Mouse (Mus musculus): ENCODE measurements around the gene Fbxl20. TPM values are rescaled to one million over a fixed set of nuclear protein-coding genes. Genes with fewer than 3 reads are reported as not detected.

Gene Fbxl20
- polyA plus RNA-seq, 1 experiment from 2014 or later, result 6.7 TPM

DNA sequence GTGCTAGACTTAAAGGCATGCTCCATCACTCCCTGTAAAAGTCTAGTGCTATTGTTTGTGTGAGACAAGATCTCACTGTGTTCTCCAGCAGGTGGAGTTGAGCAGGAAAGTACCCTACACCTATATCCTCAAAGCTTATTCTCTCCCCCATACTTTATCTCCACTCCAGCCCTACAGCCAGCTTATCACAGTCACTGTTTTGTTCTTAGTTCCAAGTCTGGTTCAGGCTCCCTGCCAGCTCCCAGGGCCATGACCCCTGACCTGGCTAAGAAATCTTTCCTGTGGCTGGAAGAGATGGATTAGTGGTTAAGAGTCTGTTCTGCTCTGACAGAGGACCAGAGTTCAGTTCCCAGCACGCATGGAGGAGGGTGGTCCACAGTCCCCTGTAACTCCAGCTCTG, 103.7 kb downstream of the Fbxl20 start:
- 41% methylated on average over 1 of the region's 1 CpGs for WGBS (ENCODE audit: insufficient replicate concordance)
- peaks cover 41% of the 10 kb centered on the region for H3K27me3 ChIP-seq
- ATAC-seq (ENCODE audit: low read depth) (no peak), DNase-seq (no peak)
- H3K4me3 ChIP-seq (replicated peaks), result no peak overlapping the region
- H3K4me1 ChIP-seq (replicated peaks), result no peaks in the 10 kb centered on the region
- no peaks in the 10 kb centered on the region for H3K9me3 ChIP-seq (replicated peaks)
- H3K9ac ChIP-seq, result no peak overlapping the region
- no peak overlapping the region for H3K4me2 ChIP-seq
- no peak overlapping the region for H3K27ac ChIP-seq
- H3K36me3 ChIP-seq, result no peaks in the 10 kb centered on the region

DNA sequence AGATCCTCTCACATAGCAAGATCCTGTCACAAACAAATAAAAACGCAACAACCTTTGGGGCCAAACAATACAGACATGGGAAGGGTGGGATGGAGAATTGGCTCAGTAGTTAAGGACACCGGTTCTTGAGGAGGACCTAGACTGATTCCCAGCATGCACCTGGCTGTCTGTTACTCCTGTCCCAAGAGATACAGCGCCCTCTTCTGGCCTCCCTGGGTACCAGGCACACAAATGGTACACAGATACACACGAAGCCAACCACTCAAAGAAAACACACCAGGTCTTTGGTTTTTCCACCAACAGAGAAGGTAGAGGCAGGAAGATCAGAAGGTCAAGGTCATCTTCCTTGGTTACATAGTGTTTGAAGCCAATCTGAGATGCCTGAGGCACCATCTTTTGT, 104.6 kb downstream of the Fbxl20 start:
- no peak overlapping the region for H3K27ac ChIP-seq

GRCm38 (mm10) chr11:98044074-98044473, 106.1 kb downstream of the Fbxl20 start:
- H3K4me3 ChIP-seq (replicated peaks), result no peak overlapping the region
- no peaks in the 10 kb centered on the region for H3K36me3 ChIP-seq
- no peak overlapping the region for H3K27ac ChIP-seq
- 64% methylated on average over 5 of the region's 5 CpGs for WGBS (ENCODE audit: insufficient replicate concordance)
- H3K4me2 ChIP-seq, result no peak overlapping the region
- ATAC-seq (ENCODE audit: low read depth), result no peak
- no peaks in the 10 kb centered on the region for H3K9me3 ChIP-seq (replicated peaks)
- DNase-seq, result no peak
- no peak overlapping the region for H3K9ac ChIP-seq
- peaks cover 19% of the 10 kb centered on the region for H3K27me3 ChIP-seq
- no peaks in the 10 kb centered on the region for H3K4me1 ChIP-seq (replicated peaks)

More for the DNA sequence above, 104.6 kb downstream of the Fbxl20 start:
- ATAC-seq (ENCODE audit: low read depth), result no peak
- Histone ChIP-seq H3K36me3 (no peaks in the 10 kb centered on the region), H3K27me3 (peaks cover 32% of the 10 kb centered on the region), H3K9ac (no peak overlapping the region), H3K9me3 (replicated peaks) (no peaks in the 10 kb centered on the region), H3K4me3 (replicated peaks) (no peak overlapping the region), H3K4me1 (replicated peaks) (no peaks in the 10 kb centered on the region), H3K4me2 (no peak overlapping the region)
- no peak for DNase-seq
- 52% methylated on average over 4 of the region's 4 CpGs for WGBS (ENCODE audit: insufficient replicate concordance)

DNA sequence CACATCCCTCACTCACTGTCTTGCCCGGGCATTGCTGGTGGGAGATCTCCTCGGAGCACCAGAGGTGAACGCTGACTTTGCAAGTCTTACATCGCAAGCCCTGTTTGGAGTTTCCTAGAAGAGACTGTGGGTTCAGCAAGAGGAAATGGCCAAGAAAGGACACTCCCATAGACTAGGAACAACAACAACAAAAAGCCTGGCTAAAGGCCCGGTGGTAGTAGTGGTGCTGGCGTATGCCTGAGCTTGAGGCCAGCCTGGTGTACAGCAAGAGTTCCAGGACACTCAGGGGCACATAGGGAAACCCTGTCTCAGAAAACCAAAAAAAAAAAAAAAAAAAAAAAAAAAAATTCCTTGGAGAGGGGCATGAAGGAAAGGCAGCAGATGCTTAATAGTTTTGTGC, 107.5 kb downstream of the Fbxl20 start:
- Histone ChIP-seq H3K4me3 (replicated peaks) (no peak overlapping the region), H3K27ac (no peak overlapping the region), H3K27me3 (peaks cover 12% of the 10 kb centered on the region), H3K4me2 (no peak overlapping the region), H3K4me1 (replicated peaks) (no peaks in the 10 kb centered on the region), H3K36me3 (no peaks in the 10 kb centered on the region), H3K9ac (no peak overlapping the region), H3K9me3 (replicated peaks) (no peaks in the 10 kb centered on the region)
- WGBS (ENCODE audit: insufficient replicate concordance), result 60% methylated on average over 6 of the region's 6 CpGs
- DNase-seq (no peak), ATAC-seq (ENCODE audit: low read depth) (no peak)

DNA sequence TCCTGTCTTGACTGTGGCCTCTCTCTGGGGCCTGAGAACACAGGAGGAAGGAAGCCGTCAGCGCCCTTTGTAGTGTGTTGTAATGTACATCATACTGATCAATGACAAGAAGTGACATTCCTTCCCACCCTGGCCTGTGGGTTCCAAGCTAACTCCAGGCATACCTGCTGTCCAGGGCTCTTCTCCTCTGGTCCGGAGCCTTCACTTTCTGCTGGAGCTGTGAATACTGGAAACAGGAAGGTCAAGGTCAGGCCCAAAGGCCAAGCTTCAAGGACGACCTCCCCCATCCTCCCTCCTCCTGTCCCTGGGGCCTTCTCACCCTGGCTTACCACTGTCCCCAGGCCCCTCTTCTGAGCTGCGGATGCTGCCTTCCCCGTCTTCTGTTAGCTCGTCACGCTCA, 109.2 kb downstream of the Fbxl20 start:
- Histone ChIP-seq H3K4me1 (replicated peaks) (peaks cover 6% of the 10 kb centered on the region), H3K9me3 (replicated peaks) (no peaks in the 10 kb centered on the region), H3K27ac (no peak overlapping the region), H3K36me3 (no peaks in the 10 kb centered on the region), H3K4me2 (no peak overlapping the region), H3K4me3 (replicated peaks) (no peak overlapping the region), H3K9ac (no peak overlapping the region), H3K27me3 (peaks cover 25% of the 10 kb centered on the region)
- WGBS (ENCODE audit: insufficient replicate concordance), result 53% methylated on average over 8 of the region's 8 CpGs
- DNase-seq (no peak), ATAC-seq (ENCODE audit: low read depth) (no peak)

GRCm38 (mm10) chr11:98037871-98038270, 112.3 kb downstream of the Fbxl20 start:
- no peak for DNase-seq

DNA sequence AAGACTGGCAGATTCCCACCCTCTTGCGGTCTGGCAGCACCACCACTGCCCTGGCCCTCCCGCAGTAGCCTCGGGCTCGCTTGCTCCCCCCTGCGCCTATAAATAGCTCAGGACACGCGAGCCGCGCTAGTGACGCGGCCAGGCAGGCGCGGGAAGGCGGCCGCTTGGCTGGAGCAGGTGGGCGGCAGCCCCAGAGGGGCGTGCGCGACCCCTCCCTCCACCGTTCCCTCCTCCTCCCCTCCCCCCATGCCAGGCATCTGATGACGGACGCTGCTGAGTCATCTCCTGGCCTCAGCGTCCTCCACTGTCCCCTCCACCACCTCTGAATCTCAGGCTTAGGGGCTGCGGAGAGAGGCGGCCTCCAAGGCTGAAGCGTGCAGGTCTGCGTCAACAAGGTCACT, 114.2 kb downstream of the Fbxl20 start:
- Histone ChIP-seq H3K27me3 (peaks cover 39% of the 10 kb centered on the region), H3K4me3 (replicated peaks) (peak overlapping the region; percentile 38), H3K36me3 (peaks cover 4% of the 10 kb centered on the region), H3K4me2 (peak overlapping the region; percentile 53), H3K4me1 (replicated peaks) (peaks cover 9% of the 10 kb centered on the region), H3K27ac (no peak overlapping the region), H3K9ac (no peak overlapping the region), H3K9me3 (replicated peaks) (no peaks in the 10 kb centered on the region)
- ATAC-seq (ENCODE audit: low read depth) (no peak), DNase-seq (no peak)
- WGBS (ENCODE audit: insufficient replicate concordance), result 0% methylated on average over 27 of the region's 27 CpGs

More at GRCm38 (mm10) chr11:98037871-98038270, 112.3 kb downstream of the Fbxl20 start:
- H3K4me3 ChIP-seq (replicated peaks), result no peak overlapping the region
- H3K27ac ChIP-seq, result no peak overlapping the region
- H3K36me3 ChIP-seq, result no peaks in the 10 kb centered on the region
- H3K9ac ChIP-seq, result no peak overlapping the region
- H3K4me2 ChIP-seq, result no peak overlapping the region
- H3K27me3 ChIP-seq, result peaks cover 39% of the 10 kb centered on the region
- peaks cover 9% of the 10 kb centered on the region for H3K4me1 ChIP-seq (replicated peaks)
- H3K9me3 ChIP-seq (replicated peaks), result no peaks in the 10 kb centered on the region
- 56% methylated on average over 14 of the region's 14 CpGs for WGBS (ENCODE audit: insufficient replicate concordance)
- no peak for ATAC-seq (ENCODE audit: low read depth)

GRCm38 (mm10) chr11:98034840-98035239, 115.4 kb downstream of the Fbxl20 start:
- Histone ChIP-seq H3K9me3 (replicated peaks) (no peaks in the 10 kb centered on the region), H3K9ac (no peak overlapping the region), H3K27me3 (peaks cover 39% of the 10 kb centered on the region), H3K36me3 (peaks cover 16% of the 10 kb centered on the region), H3K27ac (no peak overlapping the region), H3K4me2 (no peak overlapping the region), H3K4me3 (replicated peaks) (no peak overlapping the region), H3K4me1 (replicated peaks) (peaks cover 9% of the 10 kb centered on the region)
- WGBS (ENCODE audit: insufficient replicate concordance), result 53% methylated on average over 4 of the region's 4 CpGs
- ATAC-seq (ENCODE audit: low read depth), result no peak
- DNase-seq, result no peak

DNA sequence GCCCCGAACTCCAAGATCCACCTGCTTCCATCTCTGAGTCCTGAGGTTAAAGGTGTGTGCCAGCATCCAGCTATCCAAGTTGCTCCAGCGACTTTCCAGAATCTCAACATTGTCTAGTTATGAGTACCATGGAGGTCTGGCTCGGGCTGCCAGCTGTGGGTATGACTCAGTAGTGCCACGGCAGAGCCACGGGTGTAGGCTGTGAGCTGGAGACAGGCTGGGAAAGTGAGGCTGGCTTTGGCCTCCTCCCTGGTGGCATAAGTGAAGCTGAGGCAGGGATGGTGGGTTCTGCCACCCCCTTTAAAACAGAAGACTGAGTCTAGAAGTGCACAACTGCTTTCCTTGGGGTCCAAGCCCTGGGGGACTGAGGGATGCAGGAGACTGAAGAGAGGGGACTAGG, 116.1 kb downstream of the Fbxl20 start:
- no peak for ATAC-seq (ENCODE audit: low read depth)
- 64% methylated on average over 5 of the region's 5 CpGs for WGBS (ENCODE audit: insufficient replicate concordance)
- Histone ChIP-seq H3K4me2 (no peak overlapping the region), H3K36me3 (peaks cover 23% of the 10 kb centered on the region), H3K27ac (no peak overlapping the region), H3K9ac (no peak overlapping the region), H3K4me3 (replicated peaks) (no peak overlapping the region), H3K9me3 (replicated peaks) (no peaks in the 10 kb centered on the region), H3K27me3 (peaks cover 39% of the 10 kb centered on the region), H3K4me1 (replicated peaks) (peaks cover 9% of the 10 kb centered on the region)
- no peak for DNase-seq

Other genes with a start within 250 kb of the Fbxl20 start
- gene Plxdc1, start 164.0 kb downstream of the Fbxl20 start, polyA plus RNA-seq (2015; fragmentation: Nextera tagmentation; extraction: Ambion mirVana), result 0.45 and 0.58 TPM in 2 replicates
- 10.8 and 12.8 TPM in 2 replicates for gene Arl5c, start 154.2 kb downstream of the Fbxl20 start, polyA plus RNA-seq (2015; fragmentation: Nextera tagmentation; extraction: Ambion mirVana)
- 0.73 and 0.88 TPM in 2 replicates for gene Cacnb1, start 127.4 kb downstream of the Fbxl20 start, polyA plus RNA-seq (2015; fragmentation: Nextera tagmentation; extraction: Ambion mirVana)
- 791 and 820 TPM in 2 replicates for gene Rpl19, start 123.7 kb downstream of the Fbxl20 start, polyA plus RNA-seq (2015; fragmentation: Nextera tagmentation; extraction: Ambion mirVana)
- gene Stac2, start 96.9 kb downstream of the Fbxl20 start, polyA plus RNA-seq (2015; fragmentation: Nextera tagmentation; extraction: Ambion mirVana), result 0.05 TPM in 1 of 2 replicates, not detected in the other
- 30.1 and 38.9 TPM in 2 replicates for gene Med1, start 42.9 kb upstream of the Fbxl20 start, polyA plus RNA-seq (2015; fragmentation: Nextera tagmentation; extraction: Ambion mirVana)
- 5.4 and 5.9 TPM in 2 replicates for gene Cdk12, start 52.7 kb upstream of the Fbxl20 start, polyA plus RNA-seq (2015; fragmentation: Nextera tagmentation; extraction: Ambion mirVana)
- gene Neurod2, start 179.2 kb upstream of the Fbxl20 start, polyA plus RNA-seq (2015; fragmentation: Nextera tagmentation; extraction: Ambion mirVana), result not detected in 2 replicates
- 0.13 and 0.19 TPM in 2 replicates for gene Ppp1r1b, start 198.0 kb upstream of the Fbxl20 start, polyA plus RNA-seq (2015; fragmentation: Nextera tagmentation; extraction: Ambion mirVana)
- 14.1 and 15.7 TPM in 2 replicates for gene Stard3, start 208.0 kb upstream of the Fbxl20 start, polyA plus RNA-seq (2015; fragmentation: Nextera tagmentation; extraction: Ambion mirVana)
- gene Tcap, start 233.4 kb upstream of the Fbxl20 start, polyA plus RNA-seq (2015; fragmentation: Nextera tagmentation; extraction: Ambion mirVana), result 0.15 and 0.59 TPM in 2 replicates
- gene Pnmt, start 236.0 kb upstream of the Fbxl20 start, polyA plus RNA-seq (2015; fragmentation: Nextera tagmentation; extraction: Ambion mirVana), result not detected in 2 replicates